Mouse (Mus musculus) ES-Bruce4 (cell line): ENCODE data around the gene Gm28048. TPM values are rescaled to one million over a fixed set of nuclear protein-coding genes. Genes with fewer than 3 reads are reported as not detected.

Source experiments
- H3K27ac ChIP-seq: 2 replicates; pipeline ENCODE4 v1.5.1; 2012; ENCODE audit warnings: low read length, inconsistent platforms; ENCODE audit not compliant: insufficient read depth
- H3K27me3 ChIP-seq: 2 replicates; pipeline ENCODE4 v1.6.1; 2012; ENCODE audit warnings: mild to moderate bottlenecking, low read length, inconsistent platforms; ENCODE audit not compliant: control insufficient read depth, poor library complexity, insufficient read depth, severe bottlenecking
- H3K36me3 ChIP-seq: 2 replicates; pipeline ENCODE4 v1.6.1; 2012; ENCODE audit warnings: inconsistent platforms, mild to moderate bottlenecking, low read length, moderate library complexity; ENCODE audit not compliant: control insufficient read depth, poor library complexity, insufficient read depth, severe bottlenecking
- H3K4me1 ChIP-seq: one replicate; pipeline ENCODE4 v1.8.1; 2011; ENCODE audit warnings: low read length; ENCODE audit not compliant: control insufficient read depth, insufficient read depth
- H3K4me3 ChIP-seq: 2 replicates; pipeline ENCODE4 v1.5.1; 2011; ENCODE audit warnings: low read depth, mild to moderate bottlenecking, low read length
- H3K9ac ChIP-seq: 2 replicates; pipeline ENCODE4 v1.6.1; 2012; ENCODE audit warnings: low read depth, mild to moderate bottlenecking, inconsistent platforms; ENCODE audit not compliant: poor library complexity, severe bottlenecking
- H3K9me3 ChIP-seq: replicated peaks from 2 replicates; pipeline ENCODE4 v1.6.1; 2012; ENCODE audit warnings: mild to moderate bottlenecking, low read length, inconsistent platforms; ENCODE audit not compliant: control insufficient read depth, poor library complexity, insufficient read depth, severe bottlenecking
- CTCF ChIP-seq: IDR thresholded peaks from one replicate; pipeline ENCODE4 v1.8.1; 2011; ENCODE audit warnings: low read depth, low read length
- EP300 ChIP-seq: IDR thresholded peaks from 2 replicates; pipeline ENCODE4 v1.6.1; 2011; ENCODE audit warnings: low read depth, low read length; ENCODE audit not compliant: insufficient read depth
- POLR2A ChIP-seq: IDR thresholded peaks from one replicate; pipeline ENCODE4 v1.8.1; 2011; ENCODE audit warnings: low read length; ENCODE audit not compliant: insufficient read depth
- polyA plus RNA-seq: library from polyadenylated mRNA; stranded (reverse); fragments of >200 nt; gene quantifications from 2 replicates; pipeline ENCODE4 v1.2.4, GENCODE M21; 2011; ENCODE audit warnings: low read depth; ENCODE audit not compliant: missing spikeins, insufficient read depth, insufficient read length

Gm28048 gene
- polyA plus RNA-seq, 1 experiment = 33.6 TPM

- no peak overlapping the region for H3K9ac ChIP-seq
- TF ChIP-seq EP300 = no peak
- no peak for TF ChIP-seq POLR2A
- TF ChIP-seq CTCF = no peak
Measured at GRCm38 (mm10) chr11:23020116-23020770, 38.4 kb upstream of the Gm28048 start.

GRCm38 (mm10) chr11:23017943-23018342 is 36.1 kb upstream of the Gm28048 start:
- no peaks in the 10 kb centered on the region for H3K4me1 ChIP-seq
- H3K4me3 ChIP-seq = no peak overlapping the region
- H3K27me3 ChIP-seq = no peaks in the 10 kb centered on the region
- TF ChIP-seq POLR2A = no peak
- no peak for TF ChIP-seq CTCF
- no peak for TF ChIP-seq EP300
- 0 out of 2 replicates have a peak, but pooled peaks cover 5% of the 10 kb centered on the region for H3K9me3 ChIP-seq
- no peak overlapping the region for H3K27ac ChIP-seq
- no peak overlapping the region for H3K9ac ChIP-seq
- H3K36me3 ChIP-seq = no peaks in the 10 kb centered on the region

More at GRCm38 (mm10) chr11:23020116-23020770, 38.4 kb upstream of the Gm28048 start:
- no peak overlapping the region for H3K27ac ChIP-seq
- 0 out of 2 replicates have a peak, but pooled peaks cover 5% of the 10 kb centered on the region for H3K9me3 ChIP-seq
- H3K36me3 ChIP-seq = no peaks in the 10 kb centered on the region
- H3K4me1 ChIP-seq = no peaks in the 10 kb centered on the region
- H3K27me3 ChIP-seq = no peaks in the 10 kb centered on the region
- H3K4me3 ChIP-seq = 0 out of 2 replicates have a peak overlapping the region, but pooled peaks have one; percentile 5

GRCm38 (mm10) chr11:23014996-23015395 is 33.1 kb upstream of the Gm28048 start:
- Histone ChIP-seq H3K36me3 (no peaks in the 10 kb centered on the region), H3K27ac (no peak overlapping the region), H3K4me1 (no peaks in the 10 kb centered on the region), H3K4me3 (no peak overlapping the region), H3K9me3 (0 out of 2 replicates have a peak, but pooled peaks cover 5% of the 10 kb centered on the region), H3K9ac (no peak overlapping the region), H3K27me3 (no peaks in the 10 kb centered on the region)
- no peak for TF ChIP-seq POLR2A
- TF ChIP-seq CTCF = no peak
- TF ChIP-seq EP300 = no peak

GRCm38 (mm10) chr11:23013580-23014294 is 31.8 kb upstream of the Gm28048 start:
- no peaks in the 10 kb centered on the region for H3K4me1 ChIP-seq
- no peak overlapping the region for H3K27ac ChIP-seq
- H3K27me3 ChIP-seq = no peaks in the 10 kb centered on the region
- TF ChIP-seq EP300 (no peak), CTCF (peak; percentile 84)
- H3K4me3 ChIP-seq = no peak overlapping the region
- H3K9ac ChIP-seq = no peak overlapping the region
- H3K9me3 ChIP-seq = 0 out of 2 replicates have a peak, but pooled peaks cover 5% of the 10 kb centered on the region
- no peaks in the 10 kb centered on the region for H3K36me3 ChIP-seq

DNA sequence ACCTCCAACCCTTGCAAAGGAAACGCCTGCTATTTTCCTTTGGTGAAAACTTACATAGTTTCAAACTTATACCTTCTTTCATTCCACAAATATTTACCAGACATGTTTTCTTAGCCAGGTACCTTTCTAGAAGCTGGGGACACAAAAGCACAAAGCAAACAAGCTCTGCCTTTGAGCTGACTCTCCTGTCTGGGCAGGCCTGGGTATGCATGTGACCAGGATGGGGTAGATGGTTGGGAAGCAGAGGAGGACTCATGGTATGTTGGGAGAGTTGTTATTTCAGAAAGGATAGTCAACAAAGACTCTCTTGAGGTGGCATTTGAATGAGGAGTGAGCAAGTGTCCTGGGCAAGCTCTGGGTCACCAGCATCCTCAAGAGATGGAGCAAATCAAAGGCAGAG is 31.2 kb upstream of the Gm28048 start:
- Histone ChIP-seq H3K36me3 (no peaks in the 10 kb centered on the region), H3K9ac (no peak overlapping the region), H3K9me3 (no peaks in the 10 kb centered on the region), H3K27me3 (no peaks in the 10 kb centered on the region), H3K27ac (no peak overlapping the region), H3K4me1 (no peaks in the 10 kb centered on the region), H3K4me3 (no peak overlapping the region)
- no peak for TF ChIP-seq POLR2A

DNA sequence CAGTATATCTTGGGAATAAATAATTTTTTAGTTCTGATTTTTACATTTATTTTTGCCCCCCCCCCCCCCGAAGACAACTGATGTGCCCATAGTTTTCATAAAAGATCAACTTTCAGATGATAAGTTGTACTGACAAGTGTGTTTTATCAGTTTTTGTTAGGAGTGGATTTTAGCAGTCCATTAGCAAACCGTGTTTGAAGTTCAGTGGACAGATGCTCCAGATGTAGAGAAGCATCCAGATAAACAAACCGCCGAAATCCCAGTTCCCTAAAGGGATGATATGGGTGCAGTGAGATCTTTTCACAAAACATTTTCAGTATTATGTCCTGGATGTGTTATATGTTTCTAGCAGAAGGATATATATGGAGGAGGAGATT is 26.9 kb upstream of the Gm28048 start:
- no peaks in the 10 kb centered on the region for H3K27me3 ChIP-seq
- H3K4me3 ChIP-seq = no peak overlapping the region
- peak overlapping the region; percentile 71 for H3K9ac ChIP-seq
- H3K4me1 ChIP-seq = no peaks in the 10 kb centered on the region
- no peak overlapping the region for H3K27ac ChIP-seq
- H3K36me3 ChIP-seq = peaks cover 19% of the 10 kb centered on the region
- H3K9me3 ChIP-seq = no peaks in the 10 kb centered on the region
- TF ChIP-seq CTCF = no peak
- TF ChIP-seq EP300 = no peak
- TF ChIP-seq POLR2A = no peak
